Mouse (Mus musculus): ENCODE results near the gene Pak1. TPM values are rescaled to one million over a fixed set of nuclear protein-coding genes. Genes with fewer than 3 reads are reported as not detected.

Pak1 gene
- polyA plus RNA-seq, 1 experiment from 2014 or later = 9.3 TPM

DNA sequence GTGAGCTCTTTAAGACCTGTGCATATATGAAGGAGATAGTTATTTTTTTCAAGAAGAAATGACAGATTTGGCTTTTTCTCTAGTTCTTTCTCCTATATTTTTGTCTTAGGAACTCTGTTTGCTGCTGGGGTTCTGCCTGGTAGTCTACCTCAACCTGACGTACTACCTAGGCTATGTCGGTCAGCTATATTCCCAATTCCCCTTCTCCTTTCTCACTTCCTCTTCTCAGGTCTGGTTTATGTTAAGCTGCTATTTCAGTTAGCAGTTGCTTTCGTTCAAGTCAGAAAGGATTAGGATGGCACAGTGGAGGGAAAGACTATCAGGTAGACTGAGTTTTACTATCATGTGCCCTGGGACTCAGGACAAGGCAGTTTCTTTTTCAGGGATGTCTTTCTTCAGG is 75.2 kb downstream of the Pak1 start:
- H3K4me2 ChIP-seq = no peak overlapping the region
- 43% methylated on average over 3 of the region's 3 CpGs for WGBS (ENCODE audit: insufficient replicate concordance)
- no peaks in the 10 kb centered on the region for H3K9me3 ChIP-seq (replicated peaks)
- H3K36me3 ChIP-seq (replicated peaks) = no peaks in the 10 kb centered on the region
- H3K9ac ChIP-seq = no peak overlapping the region
- H3K4me1 ChIP-seq (replicated peaks) = 0 out of 2 replicates have a peak, but pooled peaks cover 4% of the 10 kb centered on the region
- H3K4me3 ChIP-seq (replicated peaks) = no peak overlapping the region
- ATAC-seq (ENCODE audit: insufficient read depth) = no peak
- no peak overlapping the region for H3K27ac ChIP-seq (replicated peaks)
- H3K27me3 ChIP-seq = no peaks in the 10 kb centered on the region

DNA sequence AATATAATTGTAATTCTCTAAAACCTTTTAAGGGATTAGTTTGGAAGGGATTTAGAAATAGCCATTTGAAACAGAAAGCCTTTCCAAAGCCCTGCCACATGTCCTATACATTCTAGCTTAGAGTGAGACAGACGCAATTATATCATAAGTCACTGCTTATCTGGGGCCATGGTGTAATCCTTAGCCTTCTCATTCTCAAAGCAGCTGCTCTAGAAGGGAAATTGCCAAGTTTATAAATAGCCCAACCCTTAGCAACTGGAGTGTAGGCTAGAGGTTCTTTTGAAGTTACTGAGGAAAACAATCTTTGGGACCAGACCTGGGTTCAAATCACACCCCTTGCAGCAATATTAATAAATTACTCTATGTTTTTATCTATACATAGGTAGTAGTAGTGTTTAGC is 76.2 kb downstream of the Pak1 start:
- Histone ChIP-seq H3K27ac (replicated peaks) (no peak overlapping the region), H3K9ac (no peak overlapping the region), H3K4me1 (replicated peaks) (0 out of 2 replicates have a peak, but pooled peaks cover 4% of the 10 kb centered on the region), H3K4me3 (replicated peaks) (no peak overlapping the region), H3K4me2 (no peak overlapping the region), H3K36me3 (replicated peaks) (no peaks in the 10 kb centered on the region), H3K9me3 (replicated peaks) (no peaks in the 10 kb centered on the region), H3K27me3 (no peaks in the 10 kb centered on the region)
- 42% methylated on average over 1 of the region's 1 CpGs for WGBS (ENCODE audit: insufficient replicate concordance)
- no peak for ATAC-seq (ENCODE audit: insufficient read depth)

DNA sequence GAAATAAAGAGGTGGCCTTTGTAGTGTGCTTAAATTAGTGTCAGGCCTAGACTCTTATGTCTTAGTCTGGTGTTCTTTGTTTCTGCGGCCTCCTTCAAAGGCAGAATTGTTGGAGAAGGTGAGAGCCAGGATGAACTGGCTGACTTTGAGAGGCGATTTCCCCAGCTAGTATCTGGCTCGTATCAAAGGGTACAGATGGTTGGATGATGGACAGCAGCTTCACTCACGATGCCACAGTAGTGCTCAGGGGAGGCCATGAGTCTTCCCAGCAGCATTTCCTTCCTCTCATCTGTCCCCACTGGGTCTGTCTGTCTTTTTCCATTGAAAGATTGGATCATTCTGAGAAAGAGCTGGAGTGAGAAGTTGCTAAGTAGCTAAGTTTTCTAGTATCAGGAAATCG is 79.5 kb downstream of the Pak1 start:
- no peak for ATAC-seq (ENCODE audit: insufficient read depth)
- WGBS (ENCODE audit: insufficient replicate concordance) = 57% methylated on average over 5 of the region's 5 CpGs
- 0 out of 2 replicates have a peak, but pooled peaks cover 4% of the 10 kb centered on the region for H3K4me1 ChIP-seq (replicated peaks)

DNA sequence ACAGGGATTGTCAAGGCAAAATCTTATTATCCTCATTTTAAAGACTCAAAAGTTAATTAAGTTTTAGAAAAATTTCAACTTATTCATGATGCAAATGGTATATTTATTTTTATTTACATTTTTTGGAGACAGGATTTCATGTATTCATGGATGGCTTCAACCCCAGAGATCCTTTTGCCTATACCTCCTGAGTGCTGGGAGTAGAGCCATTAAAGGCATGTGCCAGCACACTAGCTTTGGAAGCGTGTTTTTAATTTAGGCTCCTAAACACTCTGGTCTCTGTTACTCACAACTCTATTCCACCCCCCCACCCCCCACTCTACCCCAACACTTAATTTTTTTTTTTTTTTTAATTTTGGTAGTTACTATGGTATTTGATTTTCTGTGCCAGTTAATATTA is 80.4 kb downstream of the Pak1 start:
- no peaks in the 10 kb centered on the region for H3K27me3 ChIP-seq
- no peak overlapping the region for H3K4me2 ChIP-seq
- H3K36me3 ChIP-seq (replicated peaks) = no peaks in the 10 kb centered on the region
- H3K9me3 ChIP-seq (replicated peaks) = no peaks in the 10 kb centered on the region
- no peaks in the 10 kb centered on the region for H3K4me1 ChIP-seq (replicated peaks)
- no peak overlapping the region for H3K27ac ChIP-seq (replicated peaks)
- no peak overlapping the region for H3K4me3 ChIP-seq (replicated peaks)
- no peak for ATAC-seq (ENCODE audit: insufficient read depth)
- WGBS (ENCODE audit: insufficient replicate concordance) = 67% methylated on average over 1 of the region's 1 CpGs
- H3K9ac ChIP-seq = no peak overlapping the region

More for the DNA sequence above, 79.5 kb downstream of the Pak1 start:
- H3K4me2 ChIP-seq = no peak overlapping the region
- H3K9me3 ChIP-seq (replicated peaks) = no peaks in the 10 kb centered on the region
- H3K27me3 ChIP-seq = no peaks in the 10 kb centered on the region
- H3K4me3 ChIP-seq (replicated peaks) = no peak overlapping the region
- H3K36me3 ChIP-seq (replicated peaks) = no peaks in the 10 kb centered on the region
- no peak overlapping the region for H3K9ac ChIP-seq
- H3K27ac ChIP-seq (replicated peaks) = no peak overlapping the region

DNA sequence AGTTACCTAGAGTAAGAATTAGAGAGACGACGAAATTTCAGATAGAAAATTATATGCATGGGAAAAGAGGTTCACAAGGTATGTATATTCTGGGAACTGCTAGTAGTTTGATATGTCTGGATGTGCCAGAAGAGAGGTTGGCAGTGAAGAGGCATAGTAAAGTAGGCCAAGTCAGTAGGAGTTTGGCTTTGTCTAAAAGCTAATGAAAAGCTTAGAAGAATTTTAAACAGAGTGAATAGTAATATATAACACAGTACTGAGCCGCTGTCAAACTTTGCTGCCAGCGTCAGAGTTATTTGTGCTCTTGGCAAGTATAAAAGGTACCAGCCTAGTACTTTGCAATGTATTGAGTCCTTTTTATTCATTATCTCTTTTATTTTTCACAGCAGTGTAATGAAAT is 84.1 kb downstream of the Pak1 start:
- ATAC-seq (ENCODE audit: insufficient read depth) = no peak
- H3K4me3 ChIP-seq (replicated peaks) = no peak overlapping the region
- H3K27me3 ChIP-seq = no peaks in the 10 kb centered on the region
- no peak overlapping the region for H3K9ac ChIP-seq
- H3K27ac ChIP-seq (replicated peaks) = no peak overlapping the region
- no peak overlapping the region for H3K4me2 ChIP-seq
- H3K4me1 ChIP-seq (replicated peaks) = no peaks in the 10 kb centered on the region
- H3K36me3 ChIP-seq (replicated peaks) = no peaks in the 10 kb centered on the region
- 79% methylated on average over 4 of the region's 4 CpGs for WGBS (ENCODE audit: insufficient replicate concordance)
- no peaks in the 10 kb centered on the region for H3K9me3 ChIP-seq (replicated peaks)

DNA sequence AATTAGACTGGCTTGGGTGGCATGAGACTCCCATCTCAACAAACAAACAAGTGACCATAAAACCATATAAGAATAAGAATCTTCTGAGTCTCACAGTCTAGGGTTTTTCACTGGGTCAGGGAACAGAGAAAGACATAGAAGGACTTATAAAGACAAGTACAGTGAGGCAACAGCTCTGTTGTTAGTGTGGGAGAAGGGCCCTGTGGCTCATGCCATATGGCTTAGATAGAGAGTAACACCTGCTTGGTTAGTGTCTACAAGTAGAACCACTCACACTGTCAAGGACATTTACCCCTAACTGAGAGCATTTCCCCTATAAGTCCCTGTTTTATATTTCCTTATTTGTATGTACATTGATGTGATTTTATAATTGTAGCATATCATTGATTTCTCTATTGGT is 85.0 kb downstream of the Pak1 start:
- Histone ChIP-seq H3K27ac (replicated peaks) (no peak overlapping the region), H3K27me3 (no peaks in the 10 kb centered on the region), H3K4me3 (replicated peaks) (no peak overlapping the region), H3K36me3 (replicated peaks) (no peaks in the 10 kb centered on the region), H3K4me2 (no peak overlapping the region), H3K4me1 (replicated peaks) (no peaks in the 10 kb centered on the region), H3K9me3 (replicated peaks) (no peaks in the 10 kb centered on the region), H3K9ac (no peak overlapping the region)
- no peak for ATAC-seq (ENCODE audit: insufficient read depth)

DNA sequence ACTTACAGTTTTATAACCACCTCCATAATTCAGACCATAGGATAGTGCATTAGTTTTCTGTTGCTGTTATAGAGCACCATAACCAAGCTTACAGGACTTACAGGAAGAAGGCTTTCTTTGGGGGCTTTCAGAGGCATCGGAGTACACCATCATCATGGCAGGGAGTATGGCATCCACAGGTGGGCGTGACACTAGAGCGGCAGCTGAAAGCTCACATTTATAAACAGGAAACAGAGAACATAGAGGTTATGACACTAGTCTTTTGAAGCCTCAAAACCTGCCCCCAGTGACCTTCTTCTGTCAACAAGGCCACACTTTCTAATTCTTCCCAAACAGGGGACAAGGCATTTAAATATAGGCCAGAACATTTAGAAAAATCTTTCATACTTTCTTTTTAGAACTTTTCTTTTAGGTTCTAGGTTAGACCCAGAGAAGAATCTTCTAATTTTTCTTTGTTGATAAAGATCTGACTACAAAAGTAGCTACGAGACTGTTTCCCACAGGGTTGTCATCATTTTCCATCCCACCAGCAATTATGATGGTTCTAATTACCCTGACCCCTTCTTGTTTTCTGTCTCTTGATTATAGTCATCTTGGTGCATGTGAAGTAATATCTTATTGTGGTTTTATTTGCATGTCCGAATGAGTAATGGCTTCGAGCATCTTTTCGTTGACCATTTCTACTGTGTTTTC is 89.7 kb downstream of the Pak1 start:
- no peak overlapping the region for H3K9ac ChIP-seq
- no peaks in the 10 kb centered on the region for H3K36me3 ChIP-seq (replicated peaks)
- H3K9me3 ChIP-seq (replicated peaks) = no peaks in the 10 kb centered on the region
- whole genome bisulfite sequencing (ENCODE audit: insufficient replicate concordance) = 72% methylated on average over 7 of the region's 7 CpGs
- no peaks in the 10 kb centered on the region for H3K27me3 ChIP-seq
- no peak overlapping the region for H3K4me2 ChIP-seq
- ATAC-seq (ENCODE audit: insufficient read depth) = no peak
- H3K27ac ChIP-seq (replicated peaks) = no peak overlapping the region
- H3K4me1 ChIP-seq (replicated peaks) = no peaks in the 10 kb centered on the region
- no peak overlapping the region for H3K4me3 ChIP-seq (replicated peaks)

DNA sequence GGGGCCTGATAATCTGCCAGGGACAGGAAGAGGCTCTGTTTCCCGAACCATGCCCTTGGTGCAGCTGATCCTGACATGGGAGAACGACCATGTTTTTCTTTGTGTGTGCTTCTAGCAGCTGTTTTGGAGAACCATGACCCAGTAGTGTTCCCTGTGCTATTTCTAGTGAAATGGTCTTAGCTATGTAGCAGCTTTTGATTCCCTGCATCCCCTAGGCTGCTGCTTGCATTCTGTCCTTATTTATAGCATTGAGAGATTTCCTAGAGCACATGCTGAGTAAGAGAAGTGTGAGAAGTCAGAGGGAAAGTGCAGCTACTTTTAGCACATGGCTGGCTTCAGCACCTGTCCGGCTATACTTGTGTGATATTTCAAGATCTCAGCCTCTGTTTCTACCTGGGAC is 123.3 kb downstream of the Pak1 start:
- no peak overlapping the region for H3K4me2 ChIP-seq
- no peaks in the 10 kb centered on the region for H3K4me1 ChIP-seq (replicated peaks)
- no peaks in the 10 kb centered on the region for H3K9me3 ChIP-seq (replicated peaks)
- H3K27ac ChIP-seq (replicated peaks) = no peak overlapping the region
- no peak for ATAC-seq (ENCODE audit: insufficient read depth)
- no peaks in the 10 kb centered on the region for H3K27me3 ChIP-seq
- no peak overlapping the region for H3K9ac ChIP-seq
- WGBS (ENCODE audit: insufficient replicate concordance) = 50% methylated on average over 3 of the region's 3 CpGs
- 0 out of 2 replicates have a peak, but pooled peaks cover 3% of the 10 kb centered on the region for H3K36me3 ChIP-seq (replicated peaks)
- H3K4me3 ChIP-seq (replicated peaks) = no peak overlapping the region

DNA sequence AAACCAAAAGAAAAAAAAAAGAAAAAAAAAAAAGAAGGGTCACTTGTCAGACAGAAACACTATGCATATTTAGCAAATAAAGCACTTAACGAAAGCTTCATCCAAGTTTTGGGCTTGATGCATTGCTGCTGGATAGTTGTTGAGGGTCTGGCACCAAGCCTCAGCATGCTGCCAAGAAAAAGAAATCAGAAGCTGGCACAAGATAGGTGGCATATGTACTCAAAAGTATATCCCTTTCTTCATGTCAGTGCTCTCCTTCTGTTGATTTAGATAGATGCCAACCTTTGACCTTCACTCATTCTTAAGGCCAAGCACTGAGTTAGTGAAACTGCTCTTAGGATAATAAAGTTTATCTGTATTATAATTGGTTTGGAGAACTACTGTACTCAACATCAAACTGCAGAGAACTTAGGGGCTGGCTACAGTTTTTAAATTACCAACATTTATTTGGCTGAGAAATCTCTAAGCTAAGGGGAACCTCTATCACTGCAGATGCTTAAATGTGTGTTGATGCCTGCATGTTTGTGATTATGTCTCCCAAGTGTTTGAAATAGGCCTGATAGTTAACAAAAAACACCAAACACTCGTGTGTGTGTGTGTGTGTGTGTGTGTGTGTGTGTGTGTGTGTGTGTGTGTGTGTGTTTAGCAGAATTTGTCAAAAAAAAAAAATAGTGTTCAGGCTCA is 126.6 kb downstream of the Pak1 start:
- H3K27me3 ChIP-seq = no peaks in the 10 kb centered on the region
- no peaks in the 10 kb centered on the region for H3K36me3 ChIP-seq (replicated peaks)
- H3K4me2 ChIP-seq = no peak overlapping the region
- no peak for ATAC-seq (ENCODE audit: insufficient read depth)
- H3K9ac ChIP-seq = no peak overlapping the region
- no peak overlapping the region for H3K4me3 ChIP-seq (replicated peaks)
- no peaks in the 10 kb centered on the region for H3K4me1 ChIP-seq (replicated peaks)
- no peak overlapping the region for H3K27ac ChIP-seq (replicated peaks)
- H3K9me3 ChIP-seq (replicated peaks) = no peaks in the 10 kb centered on the region
- 45% methylated on average over 2 of the region's 2 CpGs for WGBS (ENCODE audit: insufficient replicate concordance)

DNA sequence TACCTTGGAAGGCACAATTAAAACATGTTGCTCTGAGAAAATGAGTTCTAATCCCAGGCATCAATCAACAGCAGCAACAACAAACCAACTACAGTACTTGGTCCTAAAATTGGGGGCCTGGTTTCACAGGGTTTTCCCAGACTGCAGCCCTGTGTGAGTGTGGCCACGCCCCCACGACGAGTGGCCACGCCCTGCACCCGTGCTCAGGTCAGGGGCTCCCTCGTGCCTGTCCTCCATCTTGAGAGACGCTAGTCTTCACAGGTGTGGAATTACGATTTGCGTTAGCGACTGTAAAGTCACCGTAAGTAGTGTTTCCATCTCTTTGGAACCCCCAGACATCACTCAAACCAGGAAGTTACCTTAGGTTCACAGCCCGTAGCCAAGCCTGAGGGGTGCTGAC is 131.4 kb downstream of the Pak1 start, which contains the start of gene Gdpd4:
Gdpd4 (plus strand) TSS at position 214 of the 400 bp plus-strand sequence.
- H3K9me3 ChIP-seq (replicated peaks) = no peaks in the 10 kb centered on the region
- no peaks in the 10 kb centered on the region for H3K36me3 ChIP-seq (replicated peaks)
- H3K4me1 ChIP-seq (replicated peaks) = no peaks in the 10 kb centered on the region
- H3K27me3 ChIP-seq = no peaks in the 10 kb centered on the region
- H3K4me2 ChIP-seq = no peak within 1 kb of the TSS
- no peak within 1 kb of the TSS for H3K4me3 ChIP-seq (replicated peaks)
- no peak within 1 kb of the TSS for H3K27ac ChIP-seq (replicated peaks)
- H3K9ac ChIP-seq = no peak within 1 kb of the TSS
- ATAC-seq (ENCODE audit: insufficient read depth) = no peak
- 61% methylated on average over 12 of the region's 12 CpGs for WGBS (ENCODE audit: insufficient replicate concordance)

DNA sequence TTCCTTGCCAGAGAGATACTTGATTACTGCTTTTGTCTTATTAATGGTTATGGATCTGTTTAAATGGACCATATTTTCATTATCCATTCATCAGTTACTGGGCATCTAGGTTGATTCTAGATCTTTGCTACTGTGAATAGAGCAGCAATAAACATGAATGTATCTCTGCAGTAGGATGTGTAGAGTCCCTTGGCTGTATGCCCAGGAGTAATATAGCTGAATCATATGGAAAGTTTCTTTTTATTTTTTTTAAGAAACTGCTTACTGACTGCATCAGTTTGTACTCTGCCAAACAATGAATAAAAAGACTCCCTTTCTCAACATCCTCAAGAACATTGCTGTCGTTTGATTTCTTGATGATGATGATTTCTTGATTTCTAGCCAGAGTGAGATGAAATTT is 137.5 kb downstream of the Pak1 start:
- no peaks in the 10 kb centered on the region for H3K4me1 ChIP-seq (replicated peaks)
- no peak overlapping the region for H3K4me3 ChIP-seq (replicated peaks)
- H3K9ac ChIP-seq = no peak overlapping the region
- H3K9me3 ChIP-seq (replicated peaks) = no peaks in the 10 kb centered on the region
- no peak overlapping the region for H3K27ac ChIP-seq (replicated peaks)
- no peak for ATAC-seq (ENCODE audit: insufficient read depth)
- no peaks in the 10 kb centered on the region for H3K36me3 ChIP-seq (replicated peaks)
- no peaks in the 10 kb centered on the region for H3K27me3 ChIP-seq
- WGBS (ENCODE audit: insufficient replicate concordance) = 40% methylated on average over 1 of the region's 1 CpGs
- H3K4me2 ChIP-seq = no peak overlapping the region
